22 mouse cellular contexts compared by ENCODE assay signal in genomic region chr13:8152168-8152567, GRCm38 (mm10). TPM values are rescaled to one million over a fixed set of nuclear protein-coding genes. Genes with fewer than 3 reads are reported as not detected.
DNase-seq lines count a peak whose midpoint lies in the region; ATAC-seq and TF ChIP-seq lines count a peak whose summit lies in the region.
"Had no signal": no experiment of that assay in that cellular context is flagged by ENCODE, and none has a peak within 500 bp of the region (broad histone marks: within the 10 kb centered on the region; RNA-seq: fewer than 3 reads in every experiment).

No protein-coding gene starts in this region.

- no peak overlapping the region for H3K4me3 ChIP-seq in forebrain, embryonic 15.5 days
- H3K4me3 ChIP-seq in forebrain, embryonic 12.5 days (replicated peaks), result no peak overlapping the region
- H3K4me3 ChIP-seq in forebrain, postnatal 0 days (ENCODE audit: low read depth, low read length), result no peak overlapping the region
- H3K4me3 ChIP-seq: heart, embryonic 13.5 days had no signal

- H3K27me3 ChIP-seq in forebrain, embryonic 15.5 days, result no peaks in the 10 kb centered on the region
- H3K27me3 ChIP-seq in forebrain, embryonic 12.5 days, result no peaks in the 10 kb centered on the region
- H3K27me3 ChIP-seq in forebrain, postnatal 0 days (ENCODE audit: insufficient read depth, low read length), result no peaks in the 10 kb centered on the region
- H3K27me3 ChIP-seq: heart, embryonic 13.5 days; Patski had no signal

- no peaks in the 10 kb centered on the region for H3K4me1 ChIP-seq in forebrain, embryonic 15.5 days
- H3K4me1 ChIP-seq in forebrain, embryonic 12.5 days, result no peaks in the 10 kb centered on the region
- H3K4me1 ChIP-seq in forebrain, postnatal 0 days (ENCODE audit: insufficient read depth), result no peaks in the 10 kb centered on the region
- H3K4me1 ChIP-seq: heart, embryonic 13.5 days had no signal

- 0 out of 2 replicates have a peak, but pooled peaks have one; percentile 43 for ATAC-seq in forebrain, embryonic 15.5 days (replicated peaks)
- ATAC-seq in forebrain, embryonic 12.5 days (ENCODE audit: low FRiP score), result no peak
- peak; percentile 66; the same call in 1 of the 2 replicates for ATAC-seq in forebrain, postnatal 0 days
- ATAC-seq: hindbrain, postnatal 0 days; Patski had no signal

- H3K9me3 ChIP-seq in forebrain, embryonic 15.5 days, result no peaks in the 10 kb centered on the region
- H3K9me3 ChIP-seq in forebrain, embryonic 12.5 days, result no peaks in the 10 kb centered on the region
- H3K9me3 ChIP-seq in forebrain, postnatal 0 days (ENCODE audit: low read length), result no peaks in the 10 kb centered on the region
- H3K9me3 ChIP-seq: heart, embryonic 13.5 days had no signal

- H3K27ac ChIP-seq in forebrain, embryonic 15.5 days (replicated peaks), result no peak overlapping the region
- no peak overlapping the region for H3K27ac ChIP-seq in forebrain, embryonic 12.5 days
- no peak overlapping the region for H3K27ac ChIP-seq in forebrain, postnatal 0 days (ENCODE audit: low read depth, low read length)
- H3K27ac ChIP-seq: heart, embryonic 13.5 days; hindbrain, embryonic 14.5 days; hindbrain, postnatal 0 days had no signal

- DNase-seq in embryo, embryonic 11 days, result peak; percentile 1
- DNase-seq in embryo, embryonic 9.5 days (ENCODE audit: extremely low spot score), result no peak
- DNase-seq in forebrain, postnatal 0 days, result no peak
- no peak for DNase-seq in kidney, adult 11 months
- no peak for DNase-seq in adrenal gland, postnatal 36 days
- no peak for DNase-seq in cerebellum, adult 9-11 months
- DNase-seq: adrenal gland, postnatal 10 days; cerebellum, adult 18-20 months; cerebellum, adult 9-10 months; cerebellum, postnatal 25 days; gastrocnemius, postnatal 25 days; heart, adult 18-20 months; heart, postnatal 14 days; heart, postnatal 4 days; kidney, adult 18-20 months had no signal

- no peak overlapping the region for H3K4me2 ChIP-seq in forebrain, embryonic 15.5 days (replicated peaks)
- no peak overlapping the region for H3K4me2 ChIP-seq in forebrain, embryonic 12.5 days
- H3K4me2 ChIP-seq in forebrain, postnatal 0 days (ENCODE audit: low read depth), result no peak overlapping the region
- H3K4me2 ChIP-seq: heart, embryonic 13.5 days; hindbrain, embryonic 14.5 days had no signal

- no peak overlapping the region for H3K9ac ChIP-seq in forebrain, embryonic 15.5 days (replicated peaks)
- H3K9ac ChIP-seq in forebrain, embryonic 12.5 days, result no peak overlapping the region
- no peak overlapping the region for H3K9ac ChIP-seq in forebrain, postnatal 0 days
- H3K9ac ChIP-seq: heart, embryonic 13.5 days; hindbrain, embryonic 14.5 days had no signal

- H3K36me3 ChIP-seq in forebrain, embryonic 15.5 days, result no peaks in the 10 kb centered on the region
- no peaks in the 10 kb centered on the region for H3K36me3 ChIP-seq in forebrain, embryonic 12.5 days (replicated peaks)
- H3K36me3 ChIP-seq in forebrain, postnatal 0 days (ENCODE audit: insufficient read depth), result no peaks in the 10 kb centered on the region
- H3K36me3 ChIP-seq: heart, embryonic 13.5 days had no signal

- 63% methylated on average over 5 of the region's 5 CpGs for WGBS in forebrain, embryonic 15.5 days
- WGBS in forebrain, embryonic 12.5 days, result 65% methylated on average over 5 of the region's 5 CpGs
- 53% methylated on average over 5 of the region's 5 CpGs for WGBS in forebrain, postnatal 0 days

- no peak for TF ChIP-seq CTCF in forebrain, postnatal 0 days (IDR thresholded peaks at IDR 0.05; ENCODE audit: low read depth)

RNA-seq across cellular contexts. Expression of gene Adarb2, which starts 50.5 kb away (rescaled TPM):
- polyA plus RNA-seq in forebrain, embryonic 15.5 days (2015; fragmentation: Nextera tagmentation; extraction: Ambion mirVana), result 19.9 and 20.1 TPM in 2 replicates
- polyA plus RNA-seq in forebrain, embryonic 12.5 days (2016; fragmentation: Nextera tagmentation; extraction: Ambion mirVana), result 12.2 and 13.2 TPM in 2 replicates
- 34.3 and 46.9 TPM in 2 replicates for total RNA-seq in forebrain, postnatal 0 days (2014; rRNA removed)
- polyA plus RNA-seq in forebrain, postnatal 0 days (2015; fragmentation: Nextera tagmentation; extraction: Ambion mirVana), result 7.6 and 13.1 TPM in 2 replicates
- total RNA-seq in adrenal gland, postnatal 36 days (2021), result under 1 TPM; 0.07 TPM
- total RNA-seq: gastrocnemius, adult 8-10 months; gastrocnemius, postnatal 25 days; heart, adult 18-20 months; heart, postnatal 14 days had no signal
